Mouse (Mus musculus) intestine, postnatal 0 days (tissue): ENCODE measurements around the gene BC035947. TPM values are rescaled to one million over a fixed set of nuclear protein-coding genes. Genes with fewer than 3 reads are reported as not detected.

Experiments used
- ATAC-seq: fragments of 200-750 bp; cut with Nextera tagmentation; 2 replicates; pipeline ENCODE4 v1.8.0; 2017; ENCODE audit warnings: mild to moderate bottlenecking, moderate TSS enrichment, moderate library complexity
- H3K27ac ChIP-seq: fragments of 300-500 bp; sonication (generic); 2 replicates; pipeline ENCODE4 v1.5.1; 2014; ENCODE audit warnings: mild to moderate bottlenecking, low read depth, low read length, moderate library complexity
- H3K27me3 ChIP-seq: fragments of 300-500 bp; sonication (generic); replicated peaks from 2 replicates; pipeline ENCODE4 v1.6.1; 2014; ENCODE audit warnings: low read length, mixed read lengths; ENCODE audit not compliant: control insufficient read depth, insufficient read depth
- H3K36me3 ChIP-seq: fragments of 300-500 bp; sonication (generic); 2 replicates; pipeline ENCODE4 v1.6.1; 2014; ENCODE audit warnings: mild to moderate bottlenecking, moderate library complexity; ENCODE audit not compliant: control insufficient read depth, insufficient read depth
- H3K4me1 ChIP-seq: fragments of 300-500 bp; sonication (generic); replicated peaks from 2 replicates; pipeline ENCODE4 v1.6.1; 2014; ENCODE audit warnings: antibody characterized with exemption, low read length, mixed read lengths; ENCODE audit not compliant: control insufficient read depth, insufficient read depth
- H3K4me2 ChIP-seq: fragments of 300-500 bp; sonication (generic); replicated peaks from 2 replicates; pipeline ENCODE4 v1.6.1; 2014; ENCODE audit warnings: low read depth, mild to moderate bottlenecking, moderate library complexity
- H3K4me3 ChIP-seq: fragments of 300-500 bp; sonication (generic); 2 replicates; pipeline ENCODE4 v1.5.1; 2014; ENCODE audit warnings: low read depth, low read length
- H3K9ac ChIP-seq: fragments of 300-500 bp; sonication (generic); 2 replicates; pipeline ENCODE4 v1.6.1; 2014; ENCODE audit warnings: mild to moderate bottlenecking, low read depth, low read length
- H3K9me3 ChIP-seq: fragments of 300-500 bp; sonication (generic); 2 replicates; pipeline ENCODE4 v1.6.1; 2016; ENCODE audit warnings: mixed run types; ENCODE audit not compliant: control insufficient read depth
- CTCF ChIP-seq: sonication (generic); IDR thresholded peaks from 2 replicates; pipeline ENCODE4 v1.5.1; 2016; ENCODE audit warnings: low read depth, mild to moderate bottlenecking, control low read depth, antibody characterized with exemption, moderate library complexity
- WGBS: fragments of 180-500 bp; shearing (Covaris S2); extraction: QIAGEN DNeasy Blood & Tissue Kit; methylation state at CpG from one replicate; pipeline ENCODE4 v1.1.7; 2014; 5-methylcytosine and 5-hydroxymethylcytosine counted together
- polyA plus RNA-seq: library from polyadenylated mRNA; unstranded; fragments of >200 nt; fragmentation: Nextera tagmentation; extraction: Ambion mirVana; gene quantifications from 2 replicates; pipeline ENCODE4 v1.2.1, GENCODE M21; 2015

Gene BC035947
- polyA plus RNA-seq, 1 experiment from 2014 or later: 3.6 TPM

GRCm38 (mm10) chr1:78488752-78489492 lies 23.0 kb downstream of the BC035947 start, which contains the start of gene Farsb:
Gene Farsb, minus strand, starts transcription at chr1:78488897.
- peak; percentile 98 for ATAC-seq
- H3K9ac ChIP-seq: peak within 1 kb of the TSS; percentile 79
- H3K27me3 ChIP-seq: no peaks in the 10 kb centered on the region
- peaks cover 11% of the 10 kb centered on the region for H3K4me1 ChIP-seq
- peak within 1 kb of the TSS; percentile 85 for H3K27ac ChIP-seq
- under 1% methylated on average over 31 of the region's 31 CpGs for WGBS
- peak within 1 kb of the TSS; percentile 74 for H3K4me3 ChIP-seq
- no peak for TF ChIP-seq CTCF
- no peaks in the 10 kb centered on the region for H3K36me3 ChIP-seq
- H3K4me2 ChIP-seq: peak within 1 kb of the TSS; percentile 63
- no peaks in the 10 kb centered on the region for H3K9me3 ChIP-seq

DNA sequence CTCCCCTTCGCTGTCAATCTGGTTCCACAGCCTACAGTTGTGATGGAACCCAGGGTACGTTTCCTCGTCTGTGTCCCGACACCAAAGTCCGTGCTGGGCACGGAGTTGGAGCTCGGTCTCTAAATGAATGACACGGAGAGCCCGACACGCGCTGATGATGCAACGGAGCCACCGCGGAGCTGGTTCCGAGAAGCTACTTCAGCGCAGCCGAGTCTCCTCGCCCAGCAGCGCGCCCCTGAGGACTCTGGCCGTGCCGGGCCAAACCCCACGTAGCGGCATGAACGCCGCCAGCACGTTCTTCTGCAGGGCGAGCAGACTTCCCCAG lies 23.6 kb downstream of the BC035947 start:
- H3K4me3 ChIP-seq: peak overlapping the region; percentile 74
- under 1% methylated on average over 28 of the region's 28 CpGs for WGBS
- H3K27me3 ChIP-seq: no peaks in the 10 kb centered on the region
- H3K9ac ChIP-seq: peak overlapping the region; percentile 79
- H3K4me1 ChIP-seq: peaks cover 11% of the 10 kb centered on the region
- peak overlapping the region; percentile 63 for H3K4me2 ChIP-seq
- peak overlapping the region; percentile 85 for H3K27ac ChIP-seq
- H3K9me3 ChIP-seq: no peaks in the 10 kb centered on the region
- no peaks in the 10 kb centered on the region for H3K36me3 ChIP-seq
- no peak for TF ChIP-seq CTCF
- ATAC-seq: peak; percentile 62

DNA sequence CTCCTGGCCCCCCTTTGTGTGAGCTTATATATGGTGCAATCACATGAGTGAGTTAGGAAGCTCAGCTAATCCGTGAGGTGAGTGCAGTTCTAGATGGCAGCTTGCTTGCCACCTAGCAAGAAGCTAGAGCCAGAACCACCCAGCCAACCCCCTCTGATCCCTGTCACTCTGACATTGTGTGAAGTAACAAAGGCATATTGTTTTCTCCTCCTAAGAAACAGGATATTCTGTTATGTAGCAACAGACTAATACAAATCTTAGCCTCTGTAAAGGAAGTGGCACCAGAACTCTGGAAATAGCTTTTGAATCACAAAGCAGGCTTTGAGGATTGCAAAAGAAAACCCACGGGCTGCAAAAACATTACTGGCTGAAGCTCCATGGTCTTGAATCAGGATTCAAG lies 27.6 kb downstream of the BC035947 start:
- H3K27ac ChIP-seq: peak overlapping the region; percentile 68
- TF ChIP-seq CTCF: no peak
- no peak overlapping the region for H3K9ac ChIP-seq
- H3K4me2 ChIP-seq: no peak overlapping the region
- H3K4me3 ChIP-seq: no peak overlapping the region
- no peaks in the 10 kb centered on the region for H3K27me3 ChIP-seq
- WGBS: 43% methylated on average over 2 of the region's 2 CpGs
- 0 out of 2 replicates have a peak, but pooled peaks cover 7% of the 10 kb centered on the region for H3K4me1 ChIP-seq
- H3K9me3 ChIP-seq: no peaks in the 10 kb centered on the region
- H3K36me3 ChIP-seq: peaks cover 10% of the 10 kb centered on the region
- ATAC-seq: no peak

- no peaks in the 10 kb centered on the region for H3K9me3 ChIP-seq
- no peak overlapping the region for H3K9ac ChIP-seq
- no peaks in the 10 kb centered on the region for H3K27me3 ChIP-seq
- H3K27ac ChIP-seq: peak overlapping the region; percentile 68
- 0 out of 2 replicates have a peak, but pooled peaks cover 7% of the 10 kb centered on the region for H3K4me1 ChIP-seq
- peak; percentile 85 for ATAC-seq
- H3K4me2 ChIP-seq: peak overlapping the region; percentile 21; the same call in 1 of the 2 replicates
- no peak overlapping the region for H3K4me3 ChIP-seq
- TF ChIP-seq CTCF: no peak
- 37% methylated on average over 3 of the region's 3 CpGs for WGBS
- peaks cover 12% of the 10 kb centered on the region for H3K36me3 ChIP-seq
Measured at GRCm38 (mm10) chr1:78483430-78483829, 28.5 kb downstream of the BC035947 start.

DNA sequence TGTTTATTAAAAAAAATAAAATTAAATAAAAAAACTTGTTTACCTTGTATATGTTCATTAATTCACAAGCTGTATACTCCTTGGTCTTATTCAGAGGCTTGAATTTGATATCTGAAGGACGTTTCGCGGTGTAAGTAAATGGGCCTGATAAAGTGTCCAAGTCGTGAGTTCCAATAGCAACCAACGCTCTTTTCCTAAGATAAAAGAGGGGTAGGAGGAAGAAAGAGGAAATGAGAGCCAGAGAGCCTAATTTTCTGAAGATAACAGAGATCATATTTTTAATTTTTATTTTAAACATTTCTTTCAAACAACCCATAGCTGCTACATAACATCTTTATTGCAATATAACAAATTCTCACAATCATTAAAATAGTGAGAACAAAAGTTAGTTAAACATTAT lies 39.5 kb downstream of the BC035947 start:
- H3K36me3 ChIP-seq: peaks cover 51% of the 10 kb centered on the region
- no peaks in the 10 kb centered on the region for H3K27me3 ChIP-seq
- no peaks in the 10 kb centered on the region for H3K9me3 ChIP-seq
- no peak for ATAC-seq
- WGBS: 89% methylated on average over 5 of the region's 5 CpGs
- H3K4me2 ChIP-seq: no peak overlapping the region
- H3K27ac ChIP-seq: no peak overlapping the region
- H3K4me3 ChIP-seq: no peak overlapping the region
- TF ChIP-seq CTCF: no peak
- no peak overlapping the region for H3K9ac ChIP-seq
- no peaks in the 10 kb centered on the region for H3K4me1 ChIP-seq

- H3K27ac ChIP-seq: no peak overlapping the region
- no peak overlapping the region for H3K4me3 ChIP-seq
- no peak overlapping the region for H3K9ac ChIP-seq
- no peaks in the 10 kb centered on the region for H3K9me3 ChIP-seq
- no peak overlapping the region for H3K4me2 ChIP-seq
- TF ChIP-seq CTCF: peak; percentile 84
- H3K36me3 ChIP-seq: peaks cover 63% of the 10 kb centered on the region
- H3K4me1 ChIP-seq: no peaks in the 10 kb centered on the region
- ATAC-seq: no peak
- WGBS: 38% methylated on average over 7 of the region's 7 CpGs
- no peaks in the 10 kb centered on the region for H3K27me3 ChIP-seq
Measured at GRCm38 (mm10) chr1:78454659-78455058, 57.3 kb downstream of the BC035947 start.
